9 mouse cellular contexts compared by ENCODE assay signal in the genomic region with DNA sequence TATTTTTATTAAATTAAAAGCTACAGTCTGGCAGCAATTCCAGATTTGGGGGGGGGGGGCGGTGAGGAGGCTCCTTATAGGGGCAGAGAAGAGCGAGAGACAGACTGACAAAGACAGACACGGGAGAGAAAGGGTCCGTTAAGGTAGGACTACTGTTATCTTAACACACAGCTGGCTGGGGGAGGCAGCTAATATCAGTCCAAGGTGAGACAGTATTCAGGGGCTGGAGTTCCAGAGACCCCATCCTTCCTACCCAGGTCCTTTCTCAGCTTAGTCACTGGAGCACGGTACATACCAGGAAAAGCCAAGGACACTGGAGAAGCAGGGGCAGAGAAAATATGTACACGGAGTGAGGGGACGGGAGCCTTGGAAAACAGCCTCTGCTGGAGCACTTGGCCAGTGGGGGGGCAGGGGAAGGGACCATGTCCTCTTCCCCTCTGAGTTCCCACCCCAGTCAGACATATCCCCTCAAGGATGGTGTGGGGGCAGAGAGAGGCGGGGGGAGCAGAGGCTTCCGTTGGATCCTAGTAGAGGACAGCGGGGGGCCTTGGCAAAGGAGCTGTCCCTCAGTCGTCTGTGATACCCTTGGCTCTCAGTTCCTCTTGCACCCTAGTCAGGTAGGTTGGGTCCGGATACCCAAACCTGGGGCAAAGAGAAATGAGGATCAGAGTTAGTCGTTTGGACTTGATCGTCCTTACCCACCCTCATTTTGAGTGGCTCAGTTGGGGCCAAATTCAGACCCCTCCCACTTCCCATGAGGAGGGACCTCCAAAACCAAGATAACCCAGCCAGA. TPM values are rescaled to one million over a fixed set of nuclear protein-coding genes. Genes with fewer than 3 reads are reported as not detected.
A peak's percentile ranks its signal among the peaks of the same experiment; 100 is the strongest.
DNase-seq lines count a peak whose midpoint lies in the region; ATAC-seq and TF ChIP-seq lines count a peak whose summit lies in the region.
"Had no signal": no experiment of that assay in that cellular context is flagged by ENCODE, and none has a peak within 500 bp of the region (broad histone marks: within the 10 kb centered on the region; RNA-seq: fewer than 3 reads in every experiment).

No protein-coding gene starts in this region.

- peak overlapping the region; percentile 90 for H3K27ac ChIP-seq in gastrocnemius, adult 2 months
- H3K27ac ChIP-seq in forebrain, embryonic 13.5 days = peak overlapping the region; percentile 90; the same call in 1 of the 2 replicates
- peak overlapping the region; percentile 96 for H3K27ac ChIP-seq in limb, embryonic 15.5 days

- no peaks in the 10 kb centered on the region for H3K9me3 ChIP-seq in forebrain, embryonic 13.5 days (replicated peaks)
- no peaks in the 10 kb centered on the region for H3K9me3 ChIP-seq in limb, embryonic 15.5 days

- peaks cover 44% of the 10 kb centered on the region for H3K4me1 ChIP-seq in forebrain, embryonic 13.5 days
- H3K4me1 ChIP-seq in limb, embryonic 15.5 days = peaks cover 48% of the 10 kb centered on the region

- H3K27me3 ChIP-seq in forebrain, embryonic 13.5 days = no peaks in the 10 kb centered on the region
- no peaks in the 10 kb centered on the region for H3K27me3 ChIP-seq in limb, embryonic 15.5 days

- peak overlapping the region; percentile 96 for H3K4me2 ChIP-seq in forebrain, embryonic 13.5 days
- H3K4me2 ChIP-seq in limb, embryonic 15.5 days = peak overlapping the region; percentile 88

- no peak for ATAC-seq in forebrain, embryonic 13.5 days
- no peak for ATAC-seq in limb, embryonic 15.5 days (ENCODE audit: insufficient number of reproducible peaks, low FRiP score, low TSS enrichment, low read depth)

- 36% methylated on average over 14 of the region's 14 CpGs for WGBS in forebrain, embryonic 13.5 days
- WGBS in limb, embryonic 15.5 days = 36% methylated on average over 14 of the region's 14 CpGs

- no peak for TF ChIP-seq CTCF in gastrocnemius, adult 2 months (IDR thresholded peaks at IDR 0.05)

- H3K36me3 ChIP-seq in forebrain, embryonic 13.5 days (ENCODE audit: poor library complexity, severe bottlenecking) = peaks cover 35% of the 10 kb centered on the region
- peaks cover 32% of the 10 kb centered on the region for H3K36me3 ChIP-seq in limb, embryonic 15.5 days

- peak overlapping the region; percentile 86 for H3K4me3 ChIP-seq in gastrocnemius, adult 2 months
- no peak overlapping the region for H3K4me3 ChIP-seq in forebrain, embryonic 13.5 days
- H3K4me3 ChIP-seq in limb, embryonic 15.5 days = peak overlapping the region; percentile 76

- intact Hi-C loops in gastrocnemius, adult 2 months (cut with DNase I) = no loop called here
- intact Hi-C loops in gastrocnemius, postnatal 14 days (cut with DNase I; ENCODE audit: low total_unique reads) = no loop called here

- H3K9ac ChIP-seq in forebrain, embryonic 13.5 days = no peak overlapping the region
- H3K9ac ChIP-seq in limb, embryonic 15.5 days = no peak overlapping the region

- no peak for DNase-seq in gastrocnemius, adult 2 months
- no peak for DNase-seq in gastrocnemius, postnatal 25 days
- peak; percentile 26 for DNase-seq in 3T3-L1 (ENCODE audit: low read depth, low spot score)
- no peak for DNase-seq in thymus, postnatal 14 days
- DNase-seq in gastrocnemius, adult 8-10 months (ENCODE audit: low spot score in 2 of 2) = no peak
- DNase-seq in gastrocnemius, postnatal 14 days = no peak
- DNase-seq: kidney, adult 9 months had no signal

RNA-seq across cellular contexts. Expression of a gene that starts 0.7 kb away (rescaled TPM):
- total RNA-seq in gastrocnemius, adult 2 months (2021) = 1 to 10 TPM; 8.5 to 8.8 TPM
- 1 to 10 TPM; 8.7 to 9.3 TPM for total RNA-seq in gastrocnemius, postnatal 25 days (2021)
- 24.3 and 25.8 TPM in 2 replicates for polyA plus RNA-seq in forebrain, embryonic 13.5 days (2015; fragmentation: Nextera tagmentation; extraction: Ambion mirVana)
- 115 and 118 TPM in 2 replicates for polyA plus RNA-seq in limb, embryonic 15.5 days (2015; fragmentation: Nextera tagmentation; extraction: Ambion mirVana)
- total RNA-seq in gastrocnemius, adult 8-10 months (2022) = 10 to 100 TPM in 1 of 4 experiments, 1 to 10 TPM in 3; 7.1 to 12.1 (median 9.0) TPM
- total RNA-seq in gastrocnemius, postnatal 14 days (2021) = 10 to 100 TPM; 13.9 to 14.4 TPM

RNA-seq across cellular contexts. Expression of a gene that starts 4.9 kb away (rescaled TPM):
- 10 to 100 TPM; 20.8 to 25.6 TPM for total RNA-seq in gastrocnemius, adult 2 months (2021)
- 10 to 100 TPM; 18.9 to 19.6 TPM for total RNA-seq in gastrocnemius, postnatal 25 days (2021)
- 150 and 155 TPM in 2 replicates for polyA plus RNA-seq in forebrain, embryonic 13.5 days (2015; fragmentation: Nextera tagmentation; extraction: Ambion mirVana)
- 140 and 144 TPM in 2 replicates for polyA plus RNA-seq in limb, embryonic 15.5 days (2015; fragmentation: Nextera tagmentation; extraction: Ambion mirVana)
- total RNA-seq in gastrocnemius, adult 8-10 months (2022) = 10 to 100 TPM; 22.1 to 27.1 (median 23.2) TPM
- total RNA-seq in gastrocnemius, postnatal 14 days (2021) = 10 to 100 TPM; 22.2 to 24.8 TPM

RNA-seq across cellular contexts. Expression of a gene that starts 10.1 kb away (rescaled TPM):
- total RNA-seq in gastrocnemius, adult 2 months (2021) = 1 to 10 TPM; 4.1 to 5.4 TPM
- 1 to 10 TPM; 3.3 to 6.5 TPM for total RNA-seq in gastrocnemius, postnatal 25 days (2021)
- 0.93 and 1.1 TPM in 2 replicates for polyA plus RNA-seq in forebrain, embryonic 13.5 days (2015; fragmentation: Nextera tagmentation; extraction: Ambion mirVana)
- polyA plus RNA-seq in limb, embryonic 15.5 days (2015; fragmentation: Nextera tagmentation; extraction: Ambion mirVana) = 1.2 and 1.7 TPM in 2 replicates
- 1 to 10 TPM; 1.8 to 4.1 (median 2.7) TPM for total RNA-seq in gastrocnemius, adult 8-10 months (2022)
- 1 to 10 TPM; 3.7 to 7.6 TPM for total RNA-seq in gastrocnemius, postnatal 14 days (2021)

RNA-seq across cellular contexts. Expression of a gene that starts 20.8 kb away (rescaled TPM):
- total RNA-seq in gastrocnemius, adult 2 months (2021) = 1 to 10 TPM; 7.6 to 7.9 TPM
- total RNA-seq in gastrocnemius, postnatal 25 days (2021) = 1 to 10 TPM; 4.7 to 6.9 TPM
- polyA plus RNA-seq in forebrain, embryonic 13.5 days (2015; fragmentation: Nextera tagmentation; extraction: Ambion mirVana) = 18.8 and 19.5 TPM in 2 replicates
- 27.8 and 29.8 TPM in 2 replicates for polyA plus RNA-seq in limb, embryonic 15.5 days (2015; fragmentation: Nextera tagmentation; extraction: Ambion mirVana)
- total RNA-seq in gastrocnemius, adult 8-10 months (2022) = 1 to 10 TPM; 7.6 to 8.8 (median 8.4) TPM
- total RNA-seq in gastrocnemius, postnatal 14 days (2021) = 1 to 10 TPM; 6.3 to 7.6 TPM

RNA-seq across cellular contexts. Expression of a gene that starts 25.6 kb away (rescaled TPM):
- total RNA-seq in gastrocnemius, adult 2 months (2021) = under 1 TPM; 0.66 to 0.89 TPM
- under 1 TPM; 0.78 to 1.00 TPM for total RNA-seq in gastrocnemius, postnatal 25 days (2021)
- 15.7 and 16.7 TPM in 2 replicates for polyA plus RNA-seq in forebrain, embryonic 13.5 days (2015; fragmentation: Nextera tagmentation; extraction: Ambion mirVana)
- polyA plus RNA-seq in limb, embryonic 15.5 days (2015; fragmentation: Nextera tagmentation; extraction: Ambion mirVana) = 12.3 and 12.4 TPM in 2 replicates
- under 1 TPM; 0.29 to 0.70 (median 0.38) TPM for total RNA-seq in gastrocnemius, adult 8-10 months (2022)
- total RNA-seq in gastrocnemius, postnatal 14 days (2021) = 1 to 10 TPM; 1.5 to 1.9 TPM
